Mouse (Mus musculus) left cerebral cortex, adult 6 months (tissue): ENCODE measurements around the gene Zfp853. TPM values are rescaled to one million over a fixed set of nuclear protein-coding genes. Genes with fewer than 3 reads are reported as not detected.

Experiments
- long read RNA-seq, 2 experiments: library from polyadenylated mRNA; unstranded; transcript quantifications; one replicate each; pipeline ENCODE4 v2.0.0; 2019 to 2020
- polyA plus RNA-seq: library from polyadenylated mRNA; unstranded; fragments of <200 nt; fragmentation: Nextera tagmentation; gene quantifications from 2 replicates; pipeline ENCODE4 v1.2.3, GENCODE M21; 2021

The Zfp853 gene
- 0.48 and 0.82 TPM in 2 replicates for polyA plus RNA-seq
- long read RNA-seq, experiment 1, result 0 reads
- long read RNA-seq, experiment 2, result 0 reads

DNA sequence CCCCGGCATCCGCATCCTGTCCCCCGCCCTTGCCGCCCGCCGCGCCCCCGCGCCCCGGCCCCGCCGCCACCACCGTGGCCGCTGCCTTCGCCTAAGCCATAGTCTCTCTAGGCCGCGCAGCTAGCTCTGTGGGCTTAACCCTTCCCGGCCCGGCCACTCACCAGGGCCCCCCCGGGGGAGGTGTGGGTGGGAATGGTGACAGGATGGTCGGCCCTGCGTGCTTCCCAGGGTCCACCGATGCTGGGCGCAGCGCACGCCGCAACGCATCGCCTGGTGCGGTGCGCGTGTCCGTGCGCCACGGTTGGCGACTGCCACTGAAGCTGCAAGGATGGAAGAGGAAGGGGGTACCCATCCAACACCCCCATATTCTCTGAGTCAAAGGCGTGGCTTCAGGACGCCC is at the start of gene Zfp853:
Gene Zfp853, minus strand, starts transcription at position 220 of the 400 bp plus-strand sequence.

DNA sequence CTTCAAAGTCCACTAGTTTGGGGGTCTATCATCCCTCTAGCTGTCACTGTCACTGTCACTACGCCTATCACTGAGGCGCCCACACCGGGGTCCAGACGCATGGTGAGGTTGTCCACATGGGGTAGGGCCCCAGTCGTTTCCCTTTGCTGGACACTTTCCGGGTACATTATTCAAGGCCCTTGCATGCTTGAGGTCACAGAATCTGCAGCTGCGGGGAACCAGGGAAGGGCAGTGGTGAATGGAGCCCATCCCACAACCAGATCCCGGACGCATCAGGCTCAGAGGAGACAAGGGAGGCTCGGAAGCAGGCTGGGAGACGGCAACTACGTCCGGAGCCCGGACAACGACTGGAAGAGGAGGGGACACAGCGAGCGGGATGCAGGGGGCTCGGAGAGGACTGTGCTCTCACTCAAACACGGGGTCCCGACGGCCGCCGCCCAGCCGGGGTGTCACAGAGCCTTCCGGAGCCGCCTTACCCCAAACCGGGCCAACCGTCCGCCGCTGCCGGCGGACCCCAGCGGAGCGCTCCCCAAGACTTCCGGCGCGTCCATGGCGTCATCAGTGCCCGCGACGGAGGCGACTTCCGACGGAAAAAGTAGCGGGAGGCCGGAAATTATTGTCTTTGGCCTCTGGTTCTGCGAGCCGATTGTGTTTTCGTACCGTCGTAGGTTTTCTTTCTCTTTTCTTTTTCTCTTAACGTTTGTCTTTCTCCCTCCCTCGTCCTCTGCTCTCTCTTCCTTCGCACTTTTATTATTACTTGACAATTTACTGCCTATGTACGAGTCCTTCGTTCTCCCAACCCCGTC is 35.5 kb upstream of the Zfp853 start, which contains the start of gene Zdhhc4:
Gene Zdhhc4, minus strand, starts transcription at position 567 of the 806 bp plus-strand sequence.

DNA sequence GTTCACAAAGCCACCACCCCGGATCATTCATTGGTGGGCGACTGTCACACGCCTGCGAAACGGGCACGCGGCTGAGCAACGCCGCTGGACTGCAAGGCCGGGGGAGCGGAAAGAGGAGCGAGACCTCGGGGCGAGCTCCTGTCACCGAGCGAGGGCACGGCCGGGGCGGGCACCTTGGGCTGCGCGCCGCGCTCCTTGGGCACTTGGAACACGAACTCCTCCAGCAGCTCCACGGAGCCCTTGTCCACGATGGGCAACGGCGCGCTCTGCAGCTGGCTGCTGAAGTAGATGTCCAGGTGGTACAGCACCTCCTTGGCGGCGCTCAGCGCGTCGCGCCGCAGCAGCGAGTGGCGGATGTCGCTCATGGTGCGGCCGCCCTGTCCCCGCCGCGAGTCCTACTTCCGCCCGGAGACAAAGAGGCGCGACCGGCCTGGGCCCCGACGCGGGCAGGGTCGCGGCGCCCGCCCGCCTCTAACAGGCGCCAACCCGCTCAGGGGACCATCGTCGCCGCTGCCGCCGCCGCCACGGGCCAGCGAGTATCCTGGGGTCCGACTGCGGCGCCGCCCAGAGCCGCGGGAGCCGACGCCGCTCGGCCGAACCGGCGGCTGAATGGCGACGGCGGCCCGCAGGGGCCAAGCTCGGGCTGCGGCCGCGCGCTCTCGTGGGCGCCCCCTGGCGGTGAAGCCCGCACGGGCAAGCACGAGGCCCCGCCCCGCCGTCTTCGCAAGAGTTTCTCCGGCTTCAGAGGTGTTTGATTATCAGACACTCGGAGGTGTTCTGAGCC is 21.5 kb upstream of the Zfp853 start, which contains the start of gene E130309D02Rik:
Gene E130309D02Rik, minus strand, starts transcription at position 631 of the 784 bp plus-strand sequence.

DNA sequence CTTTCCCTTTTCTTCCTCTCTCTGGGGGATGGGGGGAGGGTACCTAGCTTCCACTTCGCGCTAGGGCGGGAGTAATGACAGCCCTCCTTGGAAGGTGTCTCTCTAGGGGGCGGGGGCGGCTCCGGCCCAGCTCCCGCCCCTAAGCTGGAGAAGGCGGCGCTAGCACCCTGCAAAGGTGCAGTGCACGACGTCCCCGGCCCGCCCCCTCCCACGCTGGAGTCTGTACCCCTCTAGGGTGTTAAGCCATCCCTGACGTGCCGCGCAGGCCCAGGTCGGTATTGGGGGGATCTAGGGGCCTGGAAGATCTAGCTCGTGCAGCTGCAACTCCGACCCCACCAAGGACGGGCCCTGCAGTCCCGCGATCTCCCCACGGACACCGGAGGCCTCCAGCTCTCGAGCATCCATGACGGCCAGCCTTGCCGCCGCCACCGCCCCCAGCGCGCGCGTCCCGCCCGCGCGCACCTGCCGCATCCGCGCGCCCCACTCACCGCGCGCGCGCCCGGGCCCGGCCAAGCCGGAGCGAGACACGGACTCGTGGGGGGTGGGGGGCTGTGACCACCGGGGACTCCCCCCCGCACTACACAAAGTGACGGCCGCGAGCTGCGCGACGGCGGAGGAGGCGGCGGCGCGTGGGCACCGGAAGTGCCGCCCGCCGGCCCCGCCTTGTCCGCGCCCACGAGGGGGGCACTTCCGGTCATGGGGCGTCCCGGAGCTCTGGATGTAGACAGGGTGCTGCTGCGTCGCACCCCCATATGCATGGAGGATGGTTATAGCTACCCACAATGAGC is 23.9 kb downstream of the Zfp853 start, which contains the start of gene Zfp316:
Gene Zfp316, minus strand, starts transcription at position 660 of the 788 bp plus-strand sequence.

Other genes with a start within 250 kb of the Zfp853 start
- gene Rnf216, start 180.6 kb downstream of the Zfp853 start, polyA plus RNA-seq, result 10.6 and 13.2 TPM in 2 replicates
- not detected in 2 replicates for gene Olfr718-ps1, start 146.0 kb downstream of the Zfp853 start, polyA plus RNA-seq
- 3.7 and 4.3 TPM in 2 replicates for gene Rbak, start 112.8 kb downstream of the Zfp853 start, polyA plus RNA-seq
- not detected in 2 replicates for gene Spdye4b, start 112.6 kb downstream of the Zfp853 start, polyA plus RNA-seq
- gene Spdye4a, start 66.7 kb downstream of the Zfp853 start, polyA plus RNA-seq, result not detected in 2 replicates
- gene Zfp12, start 58.5 kb downstream of the Zfp853 start, polyA plus RNA-seq, result 4.1 and 9.7 TPM in 2 replicates
- 4.9 and 9.1 TPM in 2 replicates for gene Zfp316, start 23.6 kb downstream of the Zfp853 start, polyA plus RNA-seq
- gene E130309D02Rik, start 21.7 kb upstream of the Zfp853 start, polyA plus RNA-seq, result 16.4 and 22.5 TPM in 2 replicates
- 46.9 and 60.3 TPM in 2 replicates for gene Zdhhc4, start 35.6 kb upstream of the Zfp853 start, polyA plus RNA-seq
- 0.75 and 0.89 TPM in 2 replicates for gene Grid2ip, start 63.7 kb upstream of the Zfp853 start, polyA plus RNA-seq
- gene Kdelr2, start 110.2 kb upstream of the Zfp853 start, polyA plus RNA-seq, result 84.4 and 108 TPM in 2 replicates
- gene Daglb, start 171.0 kb upstream of the Zfp853 start, polyA plus RNA-seq, result 18.3 and 28.2 TPM in 2 replicates
- 96.7 and 497 TPM in 2 replicates for gene Rac1, start 234.4 kb upstream of the Zfp853 start, polyA plus RNA-seq